Comparison of ENCODE assay signal across 17 mouse cellular contexts in the genomic region with DNA sequence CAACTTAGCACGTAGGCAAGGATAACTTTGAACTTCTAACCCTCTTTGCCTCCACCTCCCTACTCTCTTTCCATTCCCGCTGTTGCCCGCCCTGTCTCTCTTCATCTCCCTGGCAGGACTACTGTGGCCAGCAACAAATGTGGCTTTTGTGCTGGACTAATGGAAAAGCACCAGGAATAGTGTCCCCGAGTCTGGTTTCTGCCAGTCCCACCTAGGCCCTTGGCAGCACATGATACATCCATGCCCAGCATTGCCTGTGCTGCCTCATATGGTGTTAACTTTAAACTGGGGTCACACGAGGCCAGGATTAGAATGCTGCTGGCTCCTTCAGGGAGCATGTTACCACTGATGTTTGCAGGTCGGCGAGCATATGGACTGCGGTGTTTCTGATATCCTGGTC.
DNase-seq lines count a peak whose midpoint lies in the region; ATAC-seq lines count a peak whose summit lies in the region.
"Had no signal": no experiment of that assay in that cellular context is flagged by ENCODE, and none has a peak within 500 bp of the region (broad histone marks: within the 10 kb centered on the region; RNA-seq: fewer than 3 reads in every experiment).

No protein-coding gene starts in this region.

- H3K27me3 ChIP-seq in heart, embryonic 10.5 days (ENCODE audit: insufficient read depth, poor library complexity, severe bottlenecking): no peaks in the 10 kb centered on the region
- H3K27me3 ChIP-seq in heart, embryonic 11.5 days (ENCODE audit: control insufficient read depth, insufficient read depth, low read length): no peaks in the 10 kb centered on the region
- H3K27me3 ChIP-seq: CH12.LX had no signal

- no peak overlapping the region for H3K4me2 ChIP-seq in heart, embryonic 11.5 days

- H3K27ac ChIP-seq in heart, embryonic 10.5 days: no peak overlapping the region
- no peak overlapping the region for H3K27ac ChIP-seq in heart, embryonic 11.5 days (ENCODE audit: low read depth, low read length)

- H3K4me3 ChIP-seq in heart, embryonic 10.5 days: no peak overlapping the region
- no peak overlapping the region for H3K4me3 ChIP-seq in heart, embryonic 11.5 days (ENCODE audit: low read depth, low read length)

- no peak overlapping the region for H3K9ac ChIP-seq in heart, embryonic 11.5 days (ENCODE audit: low read depth, low read length)

- 86% methylated on average over 8 of the region's 8 CpGs for WGBS in heart, embryonic 10.5 days
- WGBS in heart, embryonic 11.5 days (ENCODE audit: insufficient replicate concordance): 83% methylated on average over 8 of the region's 8 CpGs

- DNase-seq in heart, adult 11 months: peak; percentile 72
- no peak for DNase-seq in heart, adult 9 months (ENCODE audit: low spot score in 2 of 2)
- DNase-seq in heart, embryonic 10.5 days (ENCODE audit: low spot score): peak; percentile 69
- DNase-seq: adrenal gland, adult 2 months; adrenal gland, postnatal 10 days; adrenal gland, postnatal 14 days; adrenal gland, postnatal 25 days; adrenal gland, postnatal 36 days; B cell, adult 2 months; cerebellum, adult 11 months; cerebellum, adult 11-12 months; cerebellum, adult 18-20 months had no signal

- H3K9me3 ChIP-seq in heart, embryonic 10.5 days: no peaks in the 10 kb centered on the region
- no peaks in the 10 kb centered on the region for H3K9me3 ChIP-seq in heart, embryonic 11.5 days (replicated peaks; ENCODE audit: control insufficient read depth, low read length)

- no peaks in the 10 kb centered on the region for H3K36me3 ChIP-seq in heart, embryonic 10.5 days
- no peaks in the 10 kb centered on the region for H3K36me3 ChIP-seq in heart, embryonic 11.5 days (ENCODE audit: control insufficient read depth, insufficient read depth, low read length)

- no peak for ATAC-seq in heart, embryonic 11.5 days (replicated peaks; ENCODE audit: insufficient number of reproducible peaks, low FRiP score, low TSS enrichment)
- ATAC-seq: activated CD4-positive, CD25-positive, alpha-beta regulatory T cell, adult 4 months; CD4-positive, CD25-positive, alpha-beta regulatory T cell, adult 4 months; Patski had no signal

- no peaks in the 10 kb centered on the region for H3K4me1 ChIP-seq in heart, embryonic 10.5 days
- H3K4me1 ChIP-seq in heart, embryonic 11.5 days (ENCODE audit: control insufficient read depth, insufficient read depth, low read length): no peaks in the 10 kb centered on the region

Comparison
In these comparisons a context has a peak if more than half of its experiments do, and no peak if none do; other contexts are left out.
1. DNase-seq: peak in heart, adult 11 months (single experiment) and heart, embryonic 10.5 days (single experiment); none in heart, adult 9 months (0 of 2).